Mouse (Mus musculus) stomach, embryonic 15.5 days (tissue): ENCODE measurements around the gene Ftl1. TPM values are rescaled to one million over a fixed set of nuclear protein-coding genes. Genes with fewer than 3 reads are reported as not detected.
"Not testable (repeated sequence)": the region's sequence is repeated elsewhere in the genome, so short reads cannot be mapped to it uniquely, and the experiment has no call there.

Experiments used
- ATAC-seq: fragments of 200-750 bp; cut with Nextera tagmentation; 2 replicates; pipeline ENCODE4 v1.8.0; 2017; ENCODE audit warnings: low read depth, moderate number of reproducible peaks, moderate TSS enrichment; ENCODE audit not compliant: insufficient read depth, low FRiP score
- H3K27ac ChIP-seq: fragments of 300-500 bp; sonication (generic); 2 replicates; pipeline ENCODE4 v1.5.1; 2015; ENCODE audit warnings: mild to moderate bottlenecking, inconsistent platforms
- H3K27me3 ChIP-seq: fragments of 300-500 bp; sonication (generic); replicated peaks from 2 replicates; pipeline ENCODE4 v1.6.1; 2015; ENCODE audit warnings: inconsistent platforms
- H3K36me3 ChIP-seq: fragments of 300-500 bp; sonication (generic); 2 replicates; pipeline ENCODE4 v1.6.1; 2015; ENCODE audit warnings: inconsistent platforms
- H3K4me1 ChIP-seq: fragments of 300-500 bp; sonication (generic); 2 replicates; pipeline ENCODE4 v1.6.1; 2015; ENCODE audit warnings: inconsistent platforms
- H3K4me2 ChIP-seq: fragments of 300-500 bp; sonication (generic); 2 replicates; pipeline ENCODE4 v1.6.1; 2015; ENCODE audit warnings: mild to moderate bottlenecking, inconsistent platforms
- H3K4me3 ChIP-seq: fragments of 300-500 bp; sonication (generic); replicated peaks from 2 replicates; pipeline ENCODE4 v1.5.1; 2015; ENCODE audit warnings: inconsistent platforms
- H3K9ac ChIP-seq: fragments of 300-500 bp; sonication (generic); 2 replicates; pipeline ENCODE4 v1.6.1; 2015; ENCODE audit warnings: inconsistent platforms
- H3K9me3 ChIP-seq: fragments of 300-500 bp; sonication (generic); 2 replicates; pipeline ENCODE4 v1.6.1; 2016; ENCODE audit warnings: inconsistent platforms
- WGBS: fragments of 180-500 bp; shearing (Covaris S2); methylation state at CpG from one replicate; pipeline ENCODE4 v1.1.7; 2015; 5-methylcytosine and 5-hydroxymethylcytosine counted together
- polyA plus RNA-seq: library from polyadenylated mRNA; unstranded; fragments of >200 nt; fragmentation: Nextera tagmentation; extraction: Ambion mirVana; gene quantifications from 2 replicates; pipeline ENCODE4 v1.2.1, GENCODE M21; 2015

The Ftl1 gene
- polyA plus RNA-seq, 1 experiment from 2014 or later, result 4,747 TPM

DNA sequence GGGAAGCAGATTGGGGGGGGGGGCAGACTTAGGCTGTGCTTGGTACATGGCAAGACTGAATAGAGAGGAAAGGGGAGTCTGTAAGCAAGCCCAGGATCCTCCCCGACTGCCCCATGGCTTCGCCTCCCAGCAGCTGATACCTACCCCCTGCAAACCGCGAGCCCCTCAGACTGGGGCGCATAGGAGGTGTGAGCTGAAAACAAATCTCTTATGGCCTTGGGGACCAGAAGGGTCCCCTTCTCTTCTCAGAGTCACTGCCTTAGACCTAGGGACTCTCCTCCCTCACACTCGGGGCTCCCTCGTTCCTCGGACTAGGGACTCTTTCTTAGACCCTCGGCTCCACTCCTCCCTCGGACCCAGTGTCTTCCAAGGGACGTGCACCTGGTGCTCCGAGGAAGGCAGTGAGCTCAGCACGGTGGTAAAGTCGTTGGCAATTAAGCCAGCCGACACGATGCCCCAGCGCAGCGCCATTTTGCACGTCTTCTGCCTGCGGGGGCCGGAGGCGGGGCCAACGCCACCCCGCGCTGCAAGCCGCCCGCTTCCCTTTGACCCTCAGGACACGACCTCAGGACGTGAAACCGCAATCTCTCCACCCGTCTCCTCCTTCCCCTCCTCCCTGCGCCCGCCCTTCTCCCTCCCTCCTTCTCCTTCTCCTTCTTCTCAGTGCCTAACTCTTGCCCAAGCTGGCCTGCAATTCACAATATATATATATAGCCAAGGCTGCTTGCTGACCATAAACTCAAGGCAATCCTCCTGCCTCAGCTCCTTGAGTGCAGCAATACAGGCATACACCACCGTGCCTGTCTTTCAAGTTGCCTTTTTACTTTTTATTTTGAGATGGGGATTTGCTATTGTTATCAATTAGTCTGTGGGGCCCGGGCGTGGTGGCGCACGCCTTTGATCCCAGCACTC is 28.9 kb upstream of the Ftl1 start, which contains the start of gene Dhdh:
Dhdh (minus strand) TSS at position 513 of the 912 bp plus-strand sequence.
- Histone ChIP-seq H3K4me2 (peak within 1 kb of the TSS; percentile 73), H3K27me3 (no peaks in the 10 kb centered on the region), H3K36me3 (peaks cover 11% of the 10 kb centered on the region; the same call in 1 of the 2 replicates), H3K9me3 (no peaks in the 10 kb centered on the region), H3K4me3 (peak within 1 kb of the TSS; percentile 48), H3K9ac (0 out of 2 replicates have a peak within 1 kb of the TSS, but pooled peaks have one; percentile 19), H3K4me1 (peaks cover 19% of the 10 kb centered on the region), H3K27ac (peak within 1 kb of the TSS; percentile 57; the same call in 1 of the 2 replicates)
- 9% methylated on average over 38 of the region's 38 CpGs for WGBS
- peak; percentile 29; the same call in 1 of the 2 replicates for ATAC-seq

DNA sequence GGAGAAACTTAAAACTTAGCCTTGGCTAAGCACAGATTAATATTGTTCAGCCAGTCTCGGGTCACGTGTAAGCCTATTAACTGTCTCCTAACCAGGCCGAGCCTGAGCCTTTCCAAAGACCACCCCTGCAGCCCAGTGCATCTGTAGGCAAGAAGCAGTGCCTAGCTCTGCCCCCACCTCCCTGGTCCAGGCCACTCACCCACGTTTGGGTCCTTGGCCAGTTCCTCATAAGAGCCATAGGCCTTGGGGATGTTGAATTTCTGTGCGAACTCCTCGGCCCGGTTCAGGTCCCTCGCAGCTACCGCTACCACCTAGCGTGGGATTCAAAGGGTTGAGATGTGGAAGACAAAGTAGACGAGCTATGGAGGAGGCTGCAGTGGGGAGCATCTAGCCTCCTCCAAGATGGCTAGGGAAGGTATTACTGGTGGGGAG is 28.2 kb upstream of the Ftl1 start:
- Histone ChIP-seq H3K9ac (no peak overlapping the region), H3K9me3 (no peaks in the 10 kb centered on the region), H3K27ac (peak overlapping the region; percentile 57; the same call in 1 of the 2 replicates), H3K4me2 (peak overlapping the region; percentile 73), H3K36me3 (0 out of 2 replicates have a peak, but pooled peaks cover 4% of the 10 kb centered on the region), H3K4me3 (peak overlapping the region; percentile 48), H3K4me1 (peaks cover 19% of the 10 kb centered on the region), H3K27me3 (no peaks in the 10 kb centered on the region)
- ATAC-seq, result no peak
- WGBS, result 45% methylated on average over 11 of the region's 11 CpGs

DNA sequence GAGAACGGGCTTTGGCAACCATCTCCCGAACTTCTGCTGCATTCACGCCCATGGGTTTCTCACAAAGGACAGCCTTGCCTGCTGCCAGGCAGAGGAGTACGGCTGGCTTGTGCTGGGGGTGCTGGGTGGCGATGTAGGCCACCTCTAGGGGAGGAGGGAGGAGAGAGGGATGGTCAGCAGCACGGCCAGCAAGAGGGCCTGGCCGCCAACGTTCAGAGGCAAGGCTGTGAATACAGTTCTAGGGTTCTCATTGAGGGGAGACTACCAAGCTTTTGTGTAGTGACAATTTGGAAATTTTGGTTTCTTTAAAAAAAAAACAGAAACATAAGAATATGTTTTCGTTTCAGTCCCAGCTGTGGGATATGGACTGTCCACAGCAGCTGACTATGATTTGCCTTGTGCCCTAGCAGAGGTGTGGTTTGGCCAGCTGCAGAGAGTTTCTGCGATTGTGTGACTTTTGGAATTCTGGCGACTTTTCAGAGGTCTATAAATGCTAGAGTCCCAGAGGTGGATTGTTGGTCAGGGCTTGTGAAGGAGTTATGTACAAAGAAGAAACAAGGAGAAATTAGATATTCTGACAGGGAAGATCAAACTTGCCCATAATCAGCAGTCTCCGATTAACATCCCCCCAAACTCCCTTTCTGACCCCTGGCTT is 27.2 kb upstream of the Ftl1 start, which contains the start of gene Gm45808:
Gm45808 (minus strand) TSS at position 51 of the 655 bp plus-strand sequence.
- ATAC-seq, result no peak
- no peak within 1 kb of the TSS for H3K4me3 ChIP-seq
- no peak within 1 kb of the TSS for H3K9ac ChIP-seq
- no peaks in the 10 kb centered on the region for H3K36me3 ChIP-seq
- no peak within 1 kb of the TSS for H3K4me2 ChIP-seq
- no peaks in the 10 kb centered on the region for H3K9me3 ChIP-seq
- no peak within 1 kb of the TSS for H3K27ac ChIP-seq
- 84% methylated on average over 12 of the region's 12 CpGs for WGBS
- no peaks in the 10 kb centered on the region for H3K27me3 ChIP-seq
- H3K4me1 ChIP-seq, result peaks cover 19% of the 10 kb centered on the region

DNA sequence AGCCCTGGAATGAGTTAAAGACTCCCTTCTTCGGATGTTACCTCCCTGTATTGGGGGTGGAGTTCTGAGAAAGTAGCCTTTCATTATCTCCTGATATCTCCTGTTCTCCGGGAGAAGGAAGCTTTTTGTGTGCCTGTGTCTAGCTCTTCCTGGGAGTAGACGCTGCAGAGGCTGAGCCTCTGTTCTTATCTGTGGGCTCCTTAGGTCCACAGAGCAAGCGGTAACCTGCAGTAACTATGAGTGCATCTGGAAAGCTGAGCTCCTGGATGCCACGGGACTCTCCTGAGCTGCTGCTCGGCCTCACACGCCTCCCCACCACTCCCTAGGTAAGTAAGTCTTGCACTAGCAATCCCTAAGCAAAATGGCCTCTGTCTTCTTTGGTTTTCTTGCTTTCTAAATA is 26.5 kb upstream of the Ftl1 start:
- no peak overlapping the region for H3K4me3 ChIP-seq
- no peaks in the 10 kb centered on the region for H3K27me3 ChIP-seq
- ATAC-seq, result no peak
- no peak overlapping the region for H3K9ac ChIP-seq
- H3K36me3 ChIP-seq, result no peaks in the 10 kb centered on the region
- H3K4me2 ChIP-seq, result no peak overlapping the region
- WGBS, result 65% methylated on average over 7 of the region's 7 CpGs
- no peaks in the 10 kb centered on the region for H3K9me3 ChIP-seq
- H3K4me1 ChIP-seq, result peaks cover 17% of the 10 kb centered on the region
- no peak overlapping the region for H3K27ac ChIP-seq

DNA sequence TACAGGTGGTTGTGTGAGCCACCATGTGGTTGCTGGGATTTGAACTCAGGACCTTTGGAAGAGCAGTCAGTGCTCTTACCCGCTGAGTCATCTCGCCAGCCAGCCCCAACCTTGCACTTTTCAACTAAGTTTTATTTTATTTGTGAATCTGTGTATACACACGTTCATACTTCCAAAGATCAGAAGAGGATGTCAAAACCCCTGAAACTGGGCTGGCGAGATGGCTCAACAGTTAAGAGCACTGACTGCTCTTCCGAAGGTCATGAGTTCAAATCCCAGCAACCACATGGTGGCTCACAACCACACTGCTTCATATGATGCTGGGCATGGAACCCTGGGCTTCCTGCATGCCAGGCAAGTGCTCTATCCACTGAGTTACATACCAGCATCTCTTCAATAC is 25.3 kb upstream of the Ftl1 start:
- not testable (repeated sequence) for ATAC-seq, H3K27me3 ChIP-seq, H3K36me3 ChIP-seq, H3K27ac ChIP-seq, H3K4me1 ChIP-seq, H3K9me3 ChIP-seq, H3K9ac ChIP-seq, H3K4me3 ChIP-seq, H3K4me2 ChIP-seq
- 86% methylated on average over 5 of the region's 5 CpGs for WGBS

DNA sequence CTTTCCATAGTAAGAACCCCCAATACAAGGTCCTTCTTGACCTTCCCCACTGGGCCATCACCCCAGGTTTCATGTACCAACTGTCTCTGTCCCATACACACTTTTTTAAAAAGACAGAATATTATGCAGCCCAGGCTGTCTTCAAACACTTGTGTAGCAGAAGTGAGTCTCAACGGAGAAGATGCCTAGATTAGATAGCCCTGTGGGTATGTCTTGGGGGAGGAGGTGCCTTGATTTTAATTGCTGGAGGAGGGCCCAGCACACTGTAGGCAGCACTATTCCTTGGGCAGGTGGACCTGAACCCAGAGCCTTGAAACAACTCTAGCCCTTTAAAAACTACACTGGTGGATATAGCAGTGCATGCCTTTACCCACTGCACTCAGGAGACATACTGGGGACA is 22.5 kb upstream of the Ftl1 start:
- Histone ChIP-seq H3K4me3 (no peak overlapping the region), H3K4me2 (no peak overlapping the region), H3K9ac (no peak overlapping the region), H3K4me1 (no peaks in the 10 kb centered on the region), H3K27ac (no peak overlapping the region), H3K27me3 (no peaks in the 10 kb centered on the region), H3K36me3 (no peaks in the 10 kb centered on the region), H3K9me3 (no peaks in the 10 kb centered on the region)
- ATAC-seq, result no peak
- WGBS, result 69% methylated on average over 1 of the region's 1 CpGs

DNA sequence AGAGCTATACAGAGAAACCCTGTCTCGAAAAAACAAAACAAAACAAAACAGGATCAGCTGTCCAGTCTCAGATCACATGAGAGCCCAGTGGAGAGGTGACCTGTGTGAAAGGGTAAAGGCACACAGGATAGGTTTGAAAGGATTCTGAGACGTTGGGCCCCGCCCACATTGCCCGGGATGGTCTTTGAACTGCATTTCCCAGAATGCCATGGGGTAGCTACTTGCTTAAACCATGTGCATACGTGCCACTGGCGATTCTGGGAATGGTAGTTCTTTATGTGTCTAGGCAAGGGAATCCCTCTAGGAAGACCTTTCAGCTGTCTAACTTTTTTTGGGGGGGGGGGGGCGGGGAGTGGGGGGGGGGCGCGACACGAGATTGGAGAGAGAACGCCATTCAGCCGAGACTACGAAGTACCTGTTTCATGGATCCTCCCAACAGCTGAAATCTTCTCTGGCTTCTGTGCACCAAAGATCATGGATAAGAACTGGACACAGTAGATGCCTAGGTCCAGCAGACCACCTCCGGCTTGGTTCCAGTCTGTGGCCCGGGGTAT is 21.8 kb upstream of the Ftl1 start, which contains the start of gene Tulp2:
Tulp2 (plus strand) TSS at position 504 of the 554 bp plus-strand sequence.
- Histone ChIP-seq H3K27me3 (no peaks in the 10 kb centered on the region), H3K4me3 (no peak within 1 kb of the TSS), H3K9ac (no peak within 1 kb of the TSS), H3K4me1 (no peaks in the 10 kb centered on the region), H3K36me3 (no peaks in the 10 kb centered on the region), H3K27ac (no peak within 1 kb of the TSS), H3K9me3 (no peaks in the 10 kb centered on the region), H3K4me2 (no peak within 1 kb of the TSS)
- peak; percentile 72 for ATAC-seq
- 59% methylated on average over 15 of the region's 15 CpGs for WGBS

DNA sequence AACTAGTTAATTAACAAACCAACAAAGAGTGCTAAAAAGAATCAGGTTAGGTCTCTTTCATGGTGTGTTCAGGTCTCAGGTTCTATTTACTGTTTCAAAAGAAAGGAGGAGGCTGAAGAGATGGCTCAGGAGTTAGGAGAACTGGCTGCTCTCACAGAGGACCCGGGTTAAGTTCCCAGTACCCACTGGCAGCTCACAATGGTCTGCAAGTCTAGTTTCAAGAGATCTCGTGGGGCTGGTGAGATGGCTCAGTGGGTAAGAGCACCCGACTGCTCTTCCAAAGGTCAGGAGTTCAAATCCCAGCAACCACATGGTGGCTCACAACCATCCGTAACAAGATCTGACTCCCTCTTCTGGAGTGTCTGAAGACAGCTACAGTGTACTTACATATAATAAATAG is 20.6 kb upstream of the Ftl1 start:
- H3K9me3 ChIP-seq, H3K9ac ChIP-seq, H3K4me3 ChIP-seq, ATAC-seq, H3K27ac ChIP-seq, H3K4me1 ChIP-seq, H3K27me3 ChIP-seq, H3K36me3 ChIP-seq, H3K4me2 ChIP-seq: not testable (repeated sequence)
- WGBS, result 68% methylated on average over 4 of the region's 4 CpGs

DNA sequence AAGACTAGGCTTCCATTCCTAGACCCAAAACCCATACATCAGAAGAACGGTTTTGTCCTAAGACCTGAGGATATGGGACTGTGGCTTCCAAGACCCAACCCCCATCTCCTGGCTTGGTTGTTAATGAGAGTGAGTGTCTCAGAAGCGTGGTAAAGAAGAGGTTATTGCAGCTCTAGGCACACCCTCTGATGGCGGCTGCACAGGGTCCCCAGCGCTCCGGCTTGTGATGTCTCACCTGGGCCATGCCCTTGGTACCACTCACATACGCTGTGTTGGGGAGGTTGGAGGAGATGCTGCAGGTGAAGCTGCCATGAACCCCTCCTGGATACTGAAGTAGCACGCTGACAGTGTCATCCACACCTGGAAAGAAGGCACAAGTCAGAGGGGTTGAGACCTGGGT is 19.1 kb upstream of the Ftl1 start:
- H3K27me3 ChIP-seq, result no peaks in the 10 kb centered on the region
- no peak overlapping the region for H3K4me3 ChIP-seq
- no peak overlapping the region for H3K27ac ChIP-seq
- H3K4me2 ChIP-seq, result no peak overlapping the region
- no peaks in the 10 kb centered on the region for H3K36me3 ChIP-seq
- H3K9me3 ChIP-seq, result no peaks in the 10 kb centered on the region
- 95% methylated on average over 7 of the region's 7 CpGs for WGBS
- no peak for ATAC-seq
- H3K9ac ChIP-seq, result no peak overlapping the region
- 0 out of 2 replicates have a peak, but pooled peaks cover 3% of the 10 kb centered on the region for H3K4me1 ChIP-seq

DNA sequence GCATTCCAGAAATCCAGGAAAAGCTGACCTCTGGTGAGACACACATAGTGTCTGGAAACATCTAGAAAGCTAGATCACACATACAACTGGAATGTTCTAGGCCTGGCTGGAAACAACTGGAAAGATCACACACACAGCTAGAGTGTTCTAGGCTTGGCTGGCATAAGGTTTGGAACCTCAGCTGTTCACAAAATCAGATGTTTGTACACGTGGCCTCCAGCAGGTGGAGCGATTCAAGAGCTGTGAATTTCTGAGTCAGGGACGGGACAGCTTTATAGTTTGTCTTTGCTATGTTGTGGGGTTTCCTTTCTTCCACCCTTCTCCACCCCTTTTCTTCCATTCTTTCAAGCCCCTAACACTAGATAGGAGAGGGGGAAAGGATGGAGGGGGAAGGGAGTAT is 17.3 kb upstream of the Ftl1 start:
- Histone ChIP-seq H3K9me3 (no peaks in the 10 kb centered on the region), H3K27me3 (no peaks in the 10 kb centered on the region), H3K9ac (no peak overlapping the region), H3K4me1 (0 out of 2 replicates have a peak, but pooled peaks cover 3% of the 10 kb centered on the region), H3K4me2 (no peak overlapping the region), H3K36me3 (no peaks in the 10 kb centered on the region), H3K27ac (no peak overlapping the region), H3K4me3 (no peak overlapping the region)
- peak; percentile 23; the same call in 1 of the 2 replicates for ATAC-seq
- WGBS, result 9% methylated on average over 3 of the region's 3 CpGs

DNA sequence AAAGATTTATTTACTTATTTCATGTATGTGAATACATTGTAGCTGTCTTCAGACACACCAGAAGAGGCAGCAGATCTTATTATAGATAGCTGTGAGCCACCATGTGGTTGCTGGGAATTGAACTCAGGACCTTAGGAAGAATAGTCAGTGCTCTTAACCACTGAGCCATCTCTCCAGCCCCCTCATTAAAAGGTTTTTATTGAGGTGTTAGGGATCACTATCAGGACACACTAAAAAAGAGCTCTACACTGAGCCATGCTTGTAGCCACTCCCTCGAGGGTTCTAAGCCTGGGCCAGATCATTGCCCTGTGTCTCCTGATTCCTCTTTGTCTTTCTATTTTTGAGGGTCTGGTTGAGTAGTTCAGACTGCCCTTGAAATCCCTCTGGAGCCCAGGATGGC is 16.8 kb upstream of the Ftl1 start:
- no peak overlapping the region for H3K27ac ChIP-seq
- WGBS, result 75% methylated on average over 1 of the region's 1 CpGs

More for the DNA sequence above, 16.8 kb upstream of the Ftl1 start:
- H3K9ac ChIP-seq, result no peak overlapping the region
- 0 out of 2 replicates have a peak, but pooled peaks cover 3% of the 10 kb centered on the region for H3K4me1 ChIP-seq
- no peak overlapping the region for H3K4me3 ChIP-seq
- no peak overlapping the region for H3K4me2 ChIP-seq
- H3K36me3 ChIP-seq, result no peaks in the 10 kb centered on the region
- no peaks in the 10 kb centered on the region for H3K9me3 ChIP-seq
- no peaks in the 10 kb centered on the region for H3K27me3 ChIP-seq
- no peak for ATAC-seq
